Mouse (Mus musculus): ENCODE measurements around the gene Vsig2. TPM values are rescaled to one million over a fixed set of nuclear protein-coding genes. Genes with fewer than 3 reads are reported as not detected.

Gene Vsig2
- polyA plus RNA-seq, 1 experiment from 2014 or later, result 0.74 TPM

DNA sequence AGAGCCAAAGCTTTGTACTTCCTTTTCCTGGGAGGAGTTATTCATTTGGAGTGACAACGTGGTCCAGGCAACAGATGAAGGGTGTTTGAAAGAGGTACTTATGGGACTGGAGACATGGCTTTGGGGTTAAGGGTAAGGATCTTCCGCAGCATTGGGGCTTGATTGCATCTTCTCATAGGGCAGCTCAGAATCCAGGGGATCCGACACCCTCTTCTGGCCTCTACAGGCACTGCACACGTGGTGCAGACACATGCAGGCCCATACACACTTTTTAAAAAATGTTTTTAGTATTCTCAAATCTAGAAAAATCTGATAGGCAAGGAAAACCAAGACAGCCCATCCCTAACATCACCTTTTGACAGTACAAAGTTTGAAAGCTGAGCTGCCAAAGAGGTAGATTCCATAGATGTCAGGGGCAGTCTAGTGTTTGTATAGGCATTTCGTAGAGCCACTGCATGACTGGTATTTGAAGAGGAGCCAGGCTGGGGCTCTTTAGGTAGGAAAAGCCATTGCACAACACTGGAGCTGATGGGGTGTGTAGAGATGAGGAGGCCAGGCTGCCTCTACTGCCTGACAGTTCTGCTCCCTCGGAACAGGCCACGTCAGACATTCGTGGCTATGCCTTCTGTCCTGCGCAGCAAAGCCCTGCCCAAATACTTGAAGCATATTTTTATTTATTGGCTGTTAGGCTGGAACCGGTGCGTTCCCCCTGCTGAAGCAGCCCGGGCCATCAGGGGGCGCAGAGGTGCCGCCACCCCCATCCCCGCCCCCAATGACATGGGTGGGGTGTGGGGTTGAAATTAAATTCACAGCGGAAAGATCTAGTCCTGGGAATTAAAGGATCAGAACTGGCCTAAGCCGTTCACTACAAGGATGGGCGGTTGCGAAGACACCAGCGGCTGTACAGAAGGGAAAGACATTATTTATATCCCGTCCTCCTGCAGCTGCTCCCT, 12.3 kb upstream of the Vsig2 start:
- Histone ChIP-seq H3K36me3 (ENCODE audit: control insufficient read depth, insufficient read depth, low read length) (peaks cover 28% of the 10 kb centered on the region), H3K4me2 (ENCODE audit: low read length) (peak overlapping the region; percentile 95), H3K9me3 (ENCODE audit: control insufficient read depth, low read length) (no peaks in the 10 kb centered on the region), H3K4me1 (ENCODE audit: control insufficient read depth in 2 of 2, insufficient read depth in 2 of 2, low read length in 2 of 2) (peaks cover 17 to 27% of the 10 kb centered on the region in 2 experiments), H3K27ac (replicated peaks in 1 of 2; ENCODE audit: control insufficient read depth in 1 of 2, insufficient read depth in 1 of 2, low read depth in 2 of 2, low read length in 2 of 2) (peak overlapping the region in 1 of 2 experiments; percentile 86; a peak in 1 of 4 replicates), H3K27me3 (ENCODE audit: control insufficient read depth, insufficient read depth, low read length) (peaks cover 19% of the 10 kb centered on the region; the same call in 1 of the 2 replicates), H3K4me3 (ENCODE audit: control insufficient read depth in 1 of 2, insufficient read depth in 1 of 2, low read depth in 1 of 2, low read length in 2 of 2) (peak overlapping the region; percentile 39 to 56; a peak in 3 of 4 replicates), H3K9ac (ENCODE audit: low read length) (peak overlapping the region; percentile 79; the same call in 1 of the 2 replicates)
- no peak for ATAC-seq (ENCODE audit: insufficient number of reproducible peaks, insufficient read depth, low FRiP score, low read depth)
- 28% methylated on average over 21 of the region's 21 CpGs for WGBS

DNA sequence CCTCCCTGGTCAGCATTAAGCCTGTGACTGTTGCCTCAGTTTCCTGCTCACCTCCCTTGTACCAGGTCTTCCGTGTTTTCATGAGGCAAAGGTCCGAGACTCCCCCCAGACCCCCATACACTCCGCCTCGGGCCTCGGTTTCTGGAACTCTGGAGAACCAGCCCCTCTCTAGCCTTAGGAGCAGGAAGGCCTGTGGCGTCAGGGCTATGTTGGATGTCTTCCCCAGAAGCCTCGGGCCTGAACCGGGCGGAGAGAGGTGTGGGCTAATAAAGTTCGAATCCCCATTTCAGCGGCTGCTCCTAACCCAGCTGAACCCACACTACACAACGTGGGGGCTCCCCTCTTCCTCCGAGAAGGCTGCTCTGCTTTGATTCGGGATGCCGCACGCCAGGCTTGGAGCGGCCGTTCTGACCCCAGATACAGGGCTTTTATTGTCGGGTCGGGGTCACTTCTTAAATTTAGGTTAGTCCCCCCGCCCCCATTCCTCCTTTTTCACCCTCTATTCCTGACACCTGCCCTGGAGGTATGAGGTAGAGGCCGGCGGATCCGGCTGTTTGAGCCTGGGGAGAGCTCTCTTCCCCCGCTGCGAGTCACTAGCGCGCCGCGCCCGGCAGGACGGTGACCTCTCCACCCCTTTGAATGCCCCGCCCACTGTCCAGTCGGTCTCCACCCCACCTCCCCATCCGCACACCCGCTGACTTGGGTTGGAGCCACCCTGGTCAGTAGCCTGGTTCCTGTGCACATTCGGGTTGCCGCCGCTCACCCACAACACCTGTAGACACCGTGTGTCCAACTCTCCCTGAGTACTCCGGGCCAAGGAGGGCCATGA, 11.4 kb upstream of the Vsig2 start, which contains the start of gene Esam:
Gene Esam (plus strand): TSS at position 683 of the 829 bp plus-strand sequence.
- H3K4me2 ChIP-seq (ENCODE audit: low read length), result peak within 1 kb of the TSS; percentile 95
- H3K4me3 ChIP-seq (ENCODE audit: control insufficient read depth in 1 of 2, insufficient read depth in 1 of 2, low read depth in 1 of 2, low read length in 2 of 2), result peak within 1 kb of the TSS; percentile 39 to 56
- H3K36me3 ChIP-seq (ENCODE audit: control insufficient read depth, insufficient read depth, low read length), result peaks cover 23% of the 10 kb centered on the region
- H3K9me3 ChIP-seq (ENCODE audit: control insufficient read depth, low read length), result no peaks in the 10 kb centered on the region
- peaks cover 19% of the 10 kb centered on the region; the same call in 1 of the 2 replicates for H3K27me3 ChIP-seq (ENCODE audit: control insufficient read depth, insufficient read depth, low read length)
- peak within 1 kb of the TSS; percentile 79 to 86 for H3K27ac ChIP-seq (replicated peaks in 1 of 2; ENCODE audit: control insufficient read depth in 1 of 2, insufficient read depth in 1 of 2, low read depth in 2 of 2, low read length in 2 of 2)
- peak within 1 kb of the TSS; percentile 79 for H3K9ac ChIP-seq (ENCODE audit: low read length)
- ATAC-seq (ENCODE audit: insufficient number of reproducible peaks, insufficient read depth, low FRiP score, low read depth), result peak; percentile 67
- H3K4me1 ChIP-seq (ENCODE audit: control insufficient read depth in 2 of 2, insufficient read depth in 2 of 2, low read length in 2 of 2), result peaks cover 17 to 29% of the 10 kb centered on the region in 2 experiments
- 5% methylated on average over 41 of the region's 41 CpGs for WGBS

DNA sequence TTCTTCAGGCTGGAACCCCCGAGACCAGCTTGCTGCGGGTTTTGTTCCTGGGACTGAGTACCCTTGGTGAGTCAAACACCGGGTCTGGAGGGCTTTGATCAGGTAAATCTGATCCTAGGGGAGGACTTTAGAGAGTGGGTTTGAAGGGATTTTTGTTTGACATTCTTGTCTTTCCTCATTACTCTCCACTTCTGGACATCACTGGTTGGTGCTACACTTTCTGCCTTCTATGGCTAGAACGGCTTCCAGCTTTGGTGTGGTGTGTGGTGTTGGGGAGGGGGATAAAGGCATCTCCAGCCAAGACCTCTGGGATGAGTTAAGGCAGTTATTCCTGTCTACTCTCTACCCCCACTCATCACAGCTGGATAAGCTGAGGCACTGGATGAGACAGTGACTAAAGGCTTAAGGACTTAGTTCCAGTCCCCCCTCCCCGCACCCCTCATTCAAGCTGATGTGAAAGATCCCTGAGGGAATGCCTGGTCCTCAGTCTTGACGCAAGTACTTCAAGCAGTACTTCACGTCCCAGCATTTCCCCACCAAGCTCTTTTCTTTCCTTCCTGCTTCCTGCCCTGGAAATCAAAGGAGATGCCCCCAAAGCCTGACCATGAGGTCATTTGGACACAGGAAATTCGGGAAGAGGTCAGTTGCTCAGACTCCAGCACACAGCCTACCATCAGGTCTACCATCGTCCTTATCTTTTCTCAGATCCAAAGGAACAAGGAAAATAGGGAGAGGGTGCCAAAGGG, 10.7 kb upstream of the Vsig2 start:
- H3K27me3 ChIP-seq (ENCODE audit: control insufficient read depth, insufficient read depth, low read length), result peaks cover 19% of the 10 kb centered on the region; the same call in 1 of the 2 replicates
- 38% methylated on average over 9 of the region's 9 CpGs for WGBS
- H3K27ac ChIP-seq (replicated peaks in 1 of 2; ENCODE audit: control insufficient read depth in 1 of 2, insufficient read depth in 1 of 2, low read depth in 2 of 2, low read length in 2 of 2), result peak overlapping the region; percentile 79 to 86
- H3K4me3 ChIP-seq (ENCODE audit: control insufficient read depth in 1 of 2, insufficient read depth in 1 of 2, low read depth in 1 of 2, low read length in 2 of 2), result peak overlapping the region; percentile 39 to 56
- peaks cover 16% of the 10 kb centered on the region for H3K36me3 ChIP-seq (ENCODE audit: control insufficient read depth, insufficient read depth, low read length)
- peak overlapping the region; percentile 79 for H3K9ac ChIP-seq (ENCODE audit: low read length)
- H3K4me1 ChIP-seq (ENCODE audit: control insufficient read depth in 2 of 2, insufficient read depth in 2 of 2, low read length in 2 of 2), result peaks cover 17 to 29% of the 10 kb centered on the region in 2 experiments
- peak overlapping the region; percentile 95 for H3K4me2 ChIP-seq (ENCODE audit: low read length)
- ATAC-seq (ENCODE audit: insufficient number of reproducible peaks, insufficient read depth, low FRiP score, low read depth), result no peak
- H3K9me3 ChIP-seq (ENCODE audit: control insufficient read depth, low read length), result no peaks in the 10 kb centered on the region

DNA sequence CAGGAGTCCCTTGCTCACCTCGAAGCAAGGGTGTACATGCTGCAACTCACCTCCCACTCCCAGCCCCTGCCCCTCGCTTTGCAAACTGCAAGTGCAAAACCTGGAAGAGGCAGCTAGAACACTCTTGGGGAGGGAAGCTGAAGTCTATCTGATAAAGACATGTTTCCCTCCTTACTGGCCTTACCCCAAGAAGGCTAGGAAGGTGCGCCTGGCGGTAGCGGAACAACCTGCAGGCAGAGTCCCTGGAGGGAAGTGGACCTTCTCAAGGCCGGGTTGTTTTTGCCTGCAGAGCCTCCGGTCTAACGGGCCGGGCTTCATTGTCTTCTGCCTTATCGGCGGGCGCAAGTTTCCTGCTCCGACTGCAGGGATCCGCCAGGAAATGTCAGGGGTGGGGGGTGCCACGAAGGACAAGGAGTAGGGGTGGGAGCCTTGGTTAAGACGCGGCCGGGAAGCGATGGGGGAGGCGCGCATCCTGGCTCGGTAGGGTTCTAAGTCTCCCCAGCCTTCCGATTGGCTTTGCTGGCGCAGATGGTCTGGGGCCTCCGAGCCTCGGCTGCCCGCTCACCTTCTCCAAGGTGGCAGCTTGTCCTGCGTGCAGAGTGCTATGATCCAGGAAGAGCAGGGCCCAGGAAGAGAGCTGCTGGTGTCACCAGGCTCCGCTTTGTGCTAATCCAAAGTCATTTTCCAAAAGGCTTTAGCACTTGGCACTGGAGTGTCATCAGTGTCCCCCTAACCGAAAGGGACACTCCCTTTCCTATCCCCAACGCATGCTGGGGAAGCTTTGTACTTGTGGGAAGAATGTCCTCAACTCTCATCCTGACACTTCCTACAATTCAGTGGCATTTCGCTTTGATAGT, 8.8 kb upstream of the Vsig2 start:
- peak overlapping the region; percentile 39 to 56 for H3K4me3 ChIP-seq (ENCODE audit: control insufficient read depth in 1 of 2, insufficient read depth in 1 of 2, low read depth in 1 of 2, low read length in 2 of 2)
- H3K9ac ChIP-seq (ENCODE audit: low read length), result peak overlapping the region; percentile 79
- H3K4me2 ChIP-seq (ENCODE audit: low read length), result peak overlapping the region; percentile 95
- peaks cover 19% of the 10 kb centered on the region; the same call in 1 of the 2 replicates for H3K27me3 ChIP-seq (ENCODE audit: control insufficient read depth, insufficient read depth, low read length)
- WGBS, result 2% methylated on average over 32 of the region's 32 CpGs
- peak; percentile 77 for ATAC-seq (ENCODE audit: insufficient number of reproducible peaks, insufficient read depth, low FRiP score, low read depth)
- no peaks in the 10 kb centered on the region for H3K9me3 ChIP-seq (ENCODE audit: control insufficient read depth, low read length)
- H3K27ac ChIP-seq (replicated peaks in 1 of 2; ENCODE audit: control insufficient read depth in 1 of 2, insufficient read depth in 1 of 2, low read depth in 2 of 2, low read length in 2 of 2), result peak overlapping the region; percentile 79 to 86
- H3K4me1 ChIP-seq (ENCODE audit: control insufficient read depth in 2 of 2, insufficient read depth in 2 of 2, low read length in 2 of 2), result peaks cover 17 to 26% of the 10 kb centered on the region in 2 experiments
- H3K36me3 ChIP-seq (ENCODE audit: control insufficient read depth, insufficient read depth, low read length), result 0 out of 2 replicates have a peak, but pooled peaks cover 12% of the 10 kb centered on the region

DNA sequence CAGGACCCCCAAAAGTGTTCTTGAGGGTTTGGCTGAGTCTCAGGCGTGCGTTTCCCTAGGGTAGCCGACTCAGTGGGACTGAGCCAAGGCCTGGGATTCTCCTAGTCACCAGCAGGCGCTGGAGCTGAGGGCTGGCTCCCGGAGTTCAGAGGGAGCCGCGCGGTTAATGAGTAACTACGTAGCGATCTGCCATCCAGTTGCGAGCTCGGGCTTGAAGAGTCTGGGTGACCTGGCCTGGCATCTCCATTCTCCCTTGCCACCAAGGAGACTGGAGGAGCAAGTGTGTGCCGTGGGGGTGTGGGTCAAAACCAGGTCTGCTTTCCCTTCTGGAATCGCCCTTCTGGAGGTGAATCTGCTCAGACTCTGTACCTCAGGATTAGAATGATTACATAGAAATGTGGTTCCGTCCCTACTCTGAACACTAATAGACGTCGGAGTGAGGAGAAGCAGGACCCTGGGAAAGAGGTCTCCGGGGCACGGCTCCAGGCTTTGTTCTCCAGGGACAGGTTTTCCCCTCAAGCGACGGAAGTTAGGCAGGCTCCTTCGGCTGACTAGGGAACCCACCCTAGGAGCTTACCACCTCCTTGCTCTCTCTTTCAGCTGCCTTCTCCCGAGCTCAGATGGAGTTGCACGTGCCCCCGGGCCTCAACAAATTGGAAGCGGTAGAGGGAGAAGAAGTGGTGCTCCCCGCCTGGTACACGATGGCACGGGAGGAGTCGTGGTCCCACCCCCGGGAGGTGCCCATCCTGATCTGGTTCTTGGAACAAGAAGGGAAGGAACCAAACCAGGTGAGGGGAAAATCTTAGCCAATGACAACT, 8.0 kb upstream of the Vsig2 start:
- 0 out of 2 replicates have a peak, but pooled peaks have one; percentile 25 for ATAC-seq (ENCODE audit: insufficient number of reproducible peaks, insufficient read depth, low FRiP score, low read depth)
- peaks cover 19% of the 10 kb centered on the region; the same call in 1 of the 2 replicates for H3K27me3 ChIP-seq (ENCODE audit: control insufficient read depth, insufficient read depth, low read length)
- peak overlapping the region; percentile 39 to 56 for H3K4me3 ChIP-seq (ENCODE audit: control insufficient read depth in 1 of 2, insufficient read depth in 1 of 2, low read depth in 1 of 2, low read length in 2 of 2)
- 3% methylated on average over 31 of the region's 31 CpGs for WGBS
- H3K4me2 ChIP-seq (ENCODE audit: low read length), result peak overlapping the region; percentile 95
- H3K9ac ChIP-seq (ENCODE audit: low read length), result peak overlapping the region; percentile 79
- H3K4me1 ChIP-seq (ENCODE audit: control insufficient read depth in 2 of 2, insufficient read depth in 2 of 2, low read length in 2 of 2), result peaks cover 17 to 25% of the 10 kb centered on the region in 2 experiments
- H3K27ac ChIP-seq (replicated peaks in 1 of 2; ENCODE audit: control insufficient read depth in 1 of 2, insufficient read depth in 1 of 2, low read depth in 2 of 2, low read length in 2 of 2), result peak overlapping the region; percentile 68 to 86
- 0 out of 2 replicates have a peak, but pooled peaks cover 7% of the 10 kb centered on the region for H3K36me3 ChIP-seq (ENCODE audit: control insufficient read depth, insufficient read depth, low read length)
- no peaks in the 10 kb centered on the region for H3K9me3 ChIP-seq (ENCODE audit: control insufficient read depth, low read length)

DNA sequence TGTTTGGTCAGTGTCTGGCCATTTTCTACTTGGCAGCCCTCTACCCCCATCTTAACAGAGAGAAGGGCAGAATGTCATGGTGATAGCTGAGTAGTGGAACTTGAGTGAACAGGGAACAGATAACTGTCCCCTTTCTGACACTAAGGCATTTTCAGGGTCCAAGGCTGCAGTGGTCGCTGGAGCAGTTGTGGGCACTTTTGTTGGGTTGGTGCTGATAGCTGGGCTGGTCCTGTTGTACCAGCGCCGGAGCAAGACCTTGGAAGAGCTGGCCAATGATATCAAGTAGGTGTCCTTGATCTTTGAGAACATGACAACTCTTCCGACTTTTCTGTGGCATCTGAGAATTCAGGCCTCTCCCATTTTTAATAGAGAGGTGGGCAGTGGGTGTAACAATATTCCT, 2.2 kb upstream of the Vsig2 start:
- H3K9me3 ChIP-seq (ENCODE audit: control insufficient read depth, low read length), result no peaks in the 10 kb centered on the region
- H3K27me3 ChIP-seq (ENCODE audit: control insufficient read depth, insufficient read depth, low read length), result no peaks in the 10 kb centered on the region
- no peak overlapping the region for H3K27ac ChIP-seq (replicated peaks in 1 of 2; ENCODE audit: control insufficient read depth in 1 of 2, insufficient read depth in 1 of 2, low read depth in 2 of 2, low read length in 2 of 2)
- no peak for ATAC-seq (ENCODE audit: insufficient number of reproducible peaks, insufficient read depth, low FRiP score, low read depth)
- WGBS, result 70% methylated on average over 4 of the region's 4 CpGs
- peaks cover 6 to 15% of the 10 kb centered on the region in 2 experiments for H3K4me1 ChIP-seq (ENCODE audit: control insufficient read depth in 2 of 2, insufficient read depth in 2 of 2, low read length in 2 of 2)
- no peak overlapping the region for H3K9ac ChIP-seq (ENCODE audit: low read length)
- H3K4me2 ChIP-seq (ENCODE audit: low read length), result no peak overlapping the region
- H3K4me3 ChIP-seq (ENCODE audit: control insufficient read depth in 1 of 2, insufficient read depth in 1 of 2, low read depth in 1 of 2, low read length in 2 of 2), result no peak overlapping the region
- H3K36me3 ChIP-seq (ENCODE audit: control insufficient read depth, insufficient read depth, low read length), result peaks cover 19% of the 10 kb centered on the region; the same call in 1 of the 2 replicates
